Mouse (Mus musculus) c-Kit-positive CD71-positive TER-119-positive erythroid progenitor cells, embryonic 14.5 days (primary cell): ENCODE results near the gene Coa3.
A peak's percentile ranks its signal among the peaks of the same experiment; 100 is the strongest.

ENCODE experiments used
- DNase-seq: peaks from one replicate; pipeline ENCODE4 v3.0.0-alpha.2; 2013; ENCODE audit warnings: low spot score

Coa3 gene

DNA sequence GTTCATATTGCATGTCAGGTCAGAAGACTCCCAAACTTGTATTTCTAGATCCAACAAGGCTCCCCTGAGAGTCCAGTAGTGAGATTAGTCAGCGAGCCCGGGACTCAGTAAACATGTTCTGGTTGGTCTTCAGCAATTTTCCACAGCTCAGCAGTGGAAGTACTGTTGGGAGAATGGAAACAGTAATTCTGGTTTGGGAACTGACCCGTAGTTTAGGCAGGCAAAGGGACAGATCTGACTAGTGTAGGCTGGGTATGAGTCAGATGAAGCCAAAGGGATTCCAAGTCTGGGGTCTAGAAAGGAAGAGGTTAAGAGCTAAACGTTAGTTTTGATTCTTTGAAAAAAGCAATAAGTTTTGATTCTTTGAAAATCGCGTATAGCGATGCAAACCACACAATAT is 26.0 kb downstream of the Coa3 start:
- DNase-seq = no peak

- no peak for DNase-seq
These were observed 27.9 kb downstream of the Coa3 start for GRCm38 (mm10) chr11:101251031-101251430.

GRCm38 (mm10) chr11:101248258-101248994 is 30.5 kb downstream of the Coa3 start:
- peak; percentile 74 for DNase-seq

- no peak for DNase-seq
These were observed 31.3 kb downstream of the Coa3 start for GRCm38 (mm10) chr11:101247521-101248030.

DNA sequence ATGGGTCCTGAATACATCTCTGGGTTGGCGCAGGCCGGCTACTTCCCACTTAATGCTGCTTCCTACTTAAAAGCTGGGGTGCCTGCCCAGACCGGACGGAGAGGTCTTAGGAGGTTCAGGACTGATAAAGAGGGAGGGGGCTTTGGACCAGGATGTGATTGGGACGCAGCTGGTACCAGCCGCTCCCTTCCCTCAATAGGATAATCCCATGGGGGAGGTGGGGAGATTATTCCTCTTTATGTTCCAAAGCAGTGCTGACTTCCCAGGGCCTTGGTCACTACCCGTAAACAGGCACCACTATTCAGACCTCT is 32.3 kb downstream of the Coa3 start:
- no peak for DNase-seq

GRCm38 (mm10) chr11:101245855-101246701 is 32.8 kb downstream of the Coa3 start, which contains the start of gene Ramp2:
Gene Ramp2, plus strand, starts transcription at chr11:101246028.
- DNase-seq = no peak

GRCm38 (mm10) chr11:101245071-101245470 is 33.8 kb downstream of the Coa3 start:
- DNase-seq = no peak

DNA sequence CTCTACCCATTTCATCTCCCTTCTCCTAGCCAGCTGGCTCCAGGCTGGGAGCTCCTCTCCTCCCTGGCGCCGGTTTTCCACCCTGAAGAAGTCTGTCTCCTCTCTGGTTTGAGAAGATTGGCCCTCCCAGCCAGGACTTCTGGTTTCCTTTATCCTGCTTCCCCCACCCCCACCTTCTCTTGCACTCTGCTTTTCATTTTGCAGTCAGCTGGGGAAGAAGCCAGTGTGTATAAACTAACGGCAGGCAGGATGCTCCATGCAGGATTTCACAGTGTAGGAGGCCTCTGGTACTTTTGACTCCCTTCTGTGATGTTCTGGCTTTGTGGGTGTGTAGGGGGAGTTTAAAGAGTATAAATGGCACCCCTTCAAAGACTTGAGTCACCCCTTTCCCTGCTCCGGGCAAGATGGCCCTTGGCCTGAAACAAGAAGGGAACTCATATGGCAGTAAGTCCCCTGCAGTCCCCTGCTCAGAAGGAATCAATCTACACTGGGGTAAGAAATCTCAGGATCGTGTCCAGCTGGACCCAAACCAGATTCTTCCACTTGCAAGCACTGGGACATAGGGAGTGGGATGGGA is 40.8 kb downstream of the Coa3 start:
- DNase-seq = no peak

- no peak for DNase-seq
These were observed 42.1 kb downstream of the Coa3 start for GRCm38 (mm10) chr11:101236782-101237181.

GRCm38 (mm10) chr11:101235429-101235828 is 43.5 kb downstream of the Coa3 start:
- no peak for DNase-seq

DNA sequence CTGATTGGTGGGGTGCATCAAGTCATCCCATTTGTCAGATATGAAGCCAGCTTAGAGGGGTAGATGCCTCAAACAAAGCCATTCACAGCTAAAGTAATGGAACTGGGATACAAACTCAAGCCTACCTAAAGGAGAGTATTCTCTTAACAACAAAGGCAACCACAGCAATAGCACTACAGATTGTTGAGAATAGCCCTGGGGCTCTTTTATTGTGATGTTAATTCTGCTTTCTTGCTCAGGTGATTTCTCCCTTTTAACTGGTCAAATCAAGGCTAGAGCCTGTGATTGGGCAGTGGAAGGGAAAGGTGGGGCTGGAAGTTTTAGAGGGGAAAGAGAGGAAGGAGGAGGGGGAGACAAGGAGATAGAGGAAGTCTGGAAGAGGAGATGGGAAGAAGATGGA is 44.8 kb downstream of the Coa3 start:
- no peak for DNase-seq

DNA sequence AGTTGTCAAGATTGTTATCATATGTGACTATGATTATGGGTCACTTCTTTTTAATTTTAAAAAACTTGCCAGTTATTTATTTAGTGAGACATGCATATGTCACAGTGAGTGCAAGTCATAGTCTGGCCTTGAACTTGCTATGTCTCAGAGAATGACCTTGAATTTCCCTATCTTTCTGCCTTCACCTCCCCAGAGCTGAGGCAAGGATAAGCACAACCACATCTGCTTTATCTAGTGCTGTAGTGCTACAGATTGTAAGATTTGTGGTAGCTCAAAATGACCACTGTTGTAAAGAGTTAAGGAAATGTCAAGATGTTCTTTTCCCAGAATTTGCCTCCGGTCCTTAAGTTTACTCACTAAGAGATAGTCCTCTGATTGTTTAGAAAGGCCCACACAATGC is 45.7 kb downstream of the Coa3 start:
- no peak for DNase-seq

- no peak for DNase-seq
These were observed 46.7 kb downstream of the Coa3 start for GRCm38 (mm10) chr11:101232010-101232839.

GRCm38 (mm10) chr11:101230991-101231871 is 47.7 kb downstream of the Coa3 start:
- DNase-seq = no peak

DNA sequence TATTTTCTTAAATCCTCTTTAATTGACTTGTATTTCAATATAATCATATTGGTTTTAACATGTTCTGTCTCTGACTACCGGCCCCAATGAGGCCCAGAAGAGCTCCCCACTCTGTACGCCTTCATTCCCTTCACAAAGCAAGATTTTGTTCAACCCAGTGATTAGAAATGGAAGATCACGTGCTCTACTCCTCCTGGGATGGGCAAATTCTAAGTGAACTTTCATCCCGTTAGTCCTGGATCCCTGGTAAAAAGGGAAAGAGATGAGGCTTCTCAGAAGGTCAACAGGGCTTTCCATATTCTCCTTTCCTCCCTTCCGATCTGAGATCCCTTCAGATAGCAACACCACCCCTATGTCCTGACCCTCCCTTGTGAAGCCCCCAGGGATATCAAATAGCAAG is 48.4 kb downstream of the Coa3 start:
- no peak for DNase-seq

DNA sequence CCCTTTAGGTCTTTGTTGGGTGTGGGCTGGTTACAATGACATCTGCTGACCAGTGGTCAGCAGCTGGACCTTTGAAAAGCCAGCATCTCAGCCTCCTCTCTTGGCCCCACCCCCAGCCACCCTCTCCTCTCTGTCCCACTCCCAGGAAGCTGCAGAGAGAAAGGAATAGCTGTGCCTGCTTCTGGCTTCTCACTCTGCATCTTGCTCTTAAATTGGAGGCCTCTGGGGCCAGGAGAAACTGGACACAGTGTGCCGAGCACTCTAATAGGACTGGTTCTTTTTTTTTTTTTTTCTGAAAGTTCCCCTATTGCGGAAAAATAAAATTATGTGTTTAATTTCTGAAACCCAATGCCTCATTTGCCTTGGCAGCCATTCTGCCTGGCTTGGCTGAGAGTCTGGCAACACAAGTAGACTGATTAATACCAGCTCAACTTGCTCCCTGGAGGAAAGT is 48.8 kb downstream of the Coa3 start:
- no peak for DNase-seq

DNA sequence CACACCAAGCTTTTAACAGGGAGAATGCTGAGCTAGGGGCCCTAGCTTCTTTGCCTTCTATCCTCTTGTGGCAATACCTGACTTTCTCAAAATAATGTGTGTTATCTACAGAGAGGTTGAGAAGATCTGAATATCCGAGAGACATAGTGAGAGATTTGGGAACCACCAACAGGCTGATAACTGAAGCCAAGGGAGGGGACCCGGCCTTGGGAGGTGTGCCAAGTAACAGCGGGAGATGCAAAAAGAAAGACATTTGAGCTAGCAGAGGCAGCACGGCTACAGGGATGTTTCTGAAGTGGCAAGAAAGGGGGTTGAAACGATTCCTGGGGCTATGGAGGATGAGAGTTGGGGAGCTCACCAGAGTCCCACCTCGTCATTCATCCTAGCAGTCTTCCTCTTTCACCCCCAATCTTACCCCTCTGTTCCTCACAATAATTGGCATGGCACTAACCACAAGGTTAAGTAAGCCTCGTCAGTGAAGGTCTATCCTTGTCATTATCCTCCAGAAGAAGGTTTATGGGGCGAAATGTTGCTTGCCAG is 49.5 kb downstream of the Coa3 start:
- DNase-seq = no peak
